Mouse (Mus musculus): Measurements from ENCODE around the gene Ppfia3. TPM values are rescaled to one million over a fixed set of nuclear protein-coding genes. Genes with fewer than 3 reads are reported as not detected.

Ppfia3 gene
- total RNA-seq, 1 experiment: 6.9 TPM

DNA sequence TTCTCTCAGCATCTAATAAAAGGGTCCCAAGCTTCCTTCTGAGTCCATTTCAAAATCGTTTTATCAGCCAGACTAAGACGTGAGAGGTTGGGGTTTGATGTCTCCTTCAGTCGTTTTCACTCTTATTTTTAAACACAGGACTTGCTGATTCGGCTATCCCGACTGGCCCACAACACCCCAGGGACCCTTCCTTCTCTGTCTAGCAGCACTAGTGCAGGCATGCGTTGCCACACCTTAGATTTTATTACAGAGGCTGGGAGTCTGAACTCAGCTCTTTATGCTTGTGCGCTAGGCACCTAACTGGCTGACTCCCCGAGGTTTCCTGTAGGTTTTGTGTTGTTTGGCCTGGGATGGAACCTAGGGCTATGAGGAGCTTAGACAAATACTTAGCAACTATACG, 53.3 kb downstream of the Ppfia3 start:
- no peak overlapping the region for H3K27ac ChIP-seq (ENCODE audit: insufficient read depth, low read depth, low read length, poor library complexity, severe bottlenecking)

DNA sequence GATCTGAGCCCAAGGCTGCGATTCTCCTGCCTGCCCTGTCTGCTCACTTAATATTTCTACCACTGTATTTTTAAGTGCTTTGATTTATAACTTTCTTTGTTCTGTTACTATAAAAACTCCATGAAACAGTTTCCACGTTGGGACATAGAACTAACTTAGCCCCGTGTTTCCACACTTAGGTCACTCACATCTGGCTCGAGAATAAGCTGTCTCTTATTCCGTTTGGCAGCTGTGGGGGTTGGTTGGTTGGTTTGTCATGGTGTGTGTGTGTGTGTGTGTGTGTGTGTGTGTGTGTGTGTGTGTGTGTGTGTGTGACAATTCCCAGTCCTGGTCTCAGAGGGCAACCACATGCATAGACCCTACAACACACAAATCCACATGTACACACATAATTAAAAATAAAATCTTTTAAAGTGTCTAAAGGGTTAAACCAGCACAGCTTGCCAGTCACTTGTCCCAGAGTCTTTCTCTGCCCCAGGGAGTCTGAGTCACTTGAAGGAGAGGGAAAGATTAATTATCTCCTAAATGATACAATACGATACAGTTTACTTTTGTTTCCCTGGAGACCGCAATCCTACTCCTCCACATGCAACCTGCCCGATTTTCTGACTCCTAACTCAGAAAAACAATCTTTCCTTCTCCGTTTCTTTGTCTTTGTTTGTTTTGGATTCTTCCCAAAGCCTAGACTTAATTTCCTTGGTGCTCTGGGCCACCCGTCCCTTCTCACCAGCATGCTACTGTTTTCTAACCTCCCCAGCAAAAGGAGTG, 53.9 kb downstream of the Ppfia3 start:
- Histone ChIP-seq H3K9ac (ENCODE audit: insufficient read depth, low read depth, low read length, poor library complexity, severe bottlenecking) (no peak overlapping the region), H3K4me1 (ENCODE audit: control insufficient read depth in 2 of 2, insufficient read depth in 2 of 2, low read length in 2 of 2, poor library complexity in 1 of 2) (peaks cover 0 to 12% of the 10 kb centered on the region in 2 experiments; a peak in 2 of 4 replicates), H3K9me3 (ENCODE audit: control insufficient read depth, insufficient read depth, low read depth, low read length) (no peaks in the 10 kb centered on the region), H3K36me3 (ENCODE audit: control insufficient read depth, insufficient read depth, low read length, poor library complexity, severe bottlenecking) (peaks cover 18% of the 10 kb centered on the region; the same call in 1 of the 2 replicates), H3K4me3 (ENCODE audit: insufficient read depth in 1 of 2, low read depth in 1 of 2, low read length in 2 of 2, poor library complexity in 1 of 2, severe bottlenecking in 1 of 2) (no peak overlapping the region), H3K27ac (ENCODE audit: insufficient read depth, low read depth, low read length, poor library complexity, severe bottlenecking) (no peak overlapping the region)
- TF ChIP-seq ZNF384 (IDR thresholded peaks at IDR 0.05; ENCODE audit: low read depth, low read length): no peak
- no peak for TF ChIP-seq HCFC1 (IDR thresholded peaks at IDR 0.05; ENCODE audit: borderline replicate concordance, insufficient read depth, low read length)
- TF ChIP-seq ZC3H11A (IDR thresholded peaks at IDR 0.05; ENCODE audit: borderline replicate concordance, low read depth, low read length): no peak
- no peak for TF ChIP-seq CHD2 (IDR thresholded peaks at IDR 0.05; ENCODE audit: low read depth, low read length)
- no peak for TF ChIP-seq MAFK (IDR thresholded peaks at IDR 0.05; ENCODE audit: insufficient read depth, low read depth, low read length)
- DNase-seq (ENCODE audit: low read depth, low spot score): no peak
- in situ Hi-C loops (cut with MboI; ENCODE audit: low sequenced_read_pairs in 2 of 2, unreplicated experiment in 2 of 2): no loop called here

More for the DNA sequence above, 53.3 kb downstream of the Ppfia3 start:
- Histone ChIP-seq H3K4me1 (ENCODE audit: control insufficient read depth in 2 of 2, insufficient read depth in 2 of 2, low read length in 2 of 2, poor library complexity in 1 of 2) (peaks cover 0 to 12% of the 10 kb centered on the region in 2 experiments; a peak in 2 of 4 replicates), H3K4me3 (ENCODE audit: insufficient read depth in 1 of 2, low read depth in 1 of 2, low read length in 2 of 2, poor library complexity in 1 of 2, severe bottlenecking in 1 of 2) (no peak overlapping the region), H3K36me3 (ENCODE audit: control insufficient read depth, insufficient read depth, low read length, poor library complexity, severe bottlenecking) (peaks cover 16% of the 10 kb centered on the region; the same call in 1 of the 2 replicates), H3K9ac (ENCODE audit: insufficient read depth, low read depth, low read length, poor library complexity, severe bottlenecking) (no peak overlapping the region), H3K9me3 (ENCODE audit: control insufficient read depth, insufficient read depth, low read depth, low read length) (no peaks in the 10 kb centered on the region)
- DNase-seq (ENCODE audit: low read depth, low spot score): no peak
- TF ChIP-seq ZNF384 (IDR thresholded peaks at IDR 0.05; ENCODE audit: low read depth, low read length): no peak
- TF ChIP-seq HCFC1 (IDR thresholded peaks at IDR 0.05; ENCODE audit: borderline replicate concordance, insufficient read depth, low read length): no peak
- TF ChIP-seq CHD2 (IDR thresholded peaks at IDR 0.05; ENCODE audit: low read depth, low read length): no peak
- 0 out of 2 replicates have a peak, but pooled peaks have one; percentile 3 for TF ChIP-seq MAFK (IDR thresholded peaks at IDR 0.05; ENCODE audit: insufficient read depth, low read depth, low read length)
- in situ Hi-C loops (cut with MboI; ENCODE audit: low sequenced_read_pairs in 2 of 2, unreplicated experiment in 2 of 2): no loop called here

DNA sequence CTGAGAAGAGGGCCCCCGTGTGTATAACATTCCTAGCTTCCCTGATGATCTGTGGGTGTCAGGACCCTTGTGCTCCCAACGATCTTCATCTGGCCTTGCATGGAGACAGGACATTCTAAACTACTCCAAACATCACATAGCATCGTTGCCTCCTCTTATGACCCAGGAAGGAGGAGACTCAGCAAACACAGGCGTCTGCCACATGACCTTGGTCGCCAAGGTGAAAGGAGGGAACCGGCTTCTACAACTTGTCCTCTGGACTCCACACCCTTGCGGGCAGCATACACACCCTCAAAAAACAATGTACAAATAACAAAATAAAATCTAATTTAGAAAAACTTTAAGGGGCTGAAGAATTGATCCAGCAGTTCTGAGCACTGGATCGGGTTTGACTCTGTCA, 54.8 kb downstream of the Ppfia3 start:
- Histone ChIP-seq H3K9ac (ENCODE audit: insufficient read depth, low read depth, low read length, poor library complexity, severe bottlenecking) (no peak overlapping the region), H3K27ac (ENCODE audit: insufficient read depth, low read depth, low read length, poor library complexity, severe bottlenecking) (no peak overlapping the region), H3K4me1 (ENCODE audit: control insufficient read depth in 2 of 2, insufficient read depth in 2 of 2, low read length in 2 of 2, poor library complexity in 1 of 2) (peaks cover 0 to 8% of the 10 kb centered on the region in 2 experiments; a peak in 2 of 4 replicates), H3K9me3 (ENCODE audit: control insufficient read depth, insufficient read depth, low read depth, low read length) (no peaks in the 10 kb centered on the region), H3K36me3 (ENCODE audit: control insufficient read depth, insufficient read depth, low read length, poor library complexity, severe bottlenecking) (peaks cover 15% of the 10 kb centered on the region; the same call in 1 of the 2 replicates), H3K4me3 (ENCODE audit: insufficient read depth in 1 of 2, low read depth in 1 of 2, low read length in 2 of 2, poor library complexity in 1 of 2, severe bottlenecking in 1 of 2) (no peak overlapping the region)
- in situ Hi-C loops (cut with MboI; ENCODE audit: low sequenced_read_pairs in 2 of 2, unreplicated experiment in 2 of 2): no loop called here
- TF ChIP-seq CHD2 (IDR thresholded peaks at IDR 0.05; ENCODE audit: low read depth, low read length) (no peak), HCFC1 (IDR thresholded peaks at IDR 0.05; ENCODE audit: borderline replicate concordance, insufficient read depth, low read length) (no peak), ZC3H11A (IDR thresholded peaks at IDR 0.05; ENCODE audit: borderline replicate concordance, low read depth, low read length) (no peak), ZNF384 (IDR thresholded peaks at IDR 0.05; ENCODE audit: low read depth, low read length) (no peak), MAFK (IDR thresholded peaks at IDR 0.05; ENCODE audit: insufficient read depth, low read depth, low read length) (no peak)
- DNase-seq (ENCODE audit: low read depth, low spot score): no peak

DNA sequence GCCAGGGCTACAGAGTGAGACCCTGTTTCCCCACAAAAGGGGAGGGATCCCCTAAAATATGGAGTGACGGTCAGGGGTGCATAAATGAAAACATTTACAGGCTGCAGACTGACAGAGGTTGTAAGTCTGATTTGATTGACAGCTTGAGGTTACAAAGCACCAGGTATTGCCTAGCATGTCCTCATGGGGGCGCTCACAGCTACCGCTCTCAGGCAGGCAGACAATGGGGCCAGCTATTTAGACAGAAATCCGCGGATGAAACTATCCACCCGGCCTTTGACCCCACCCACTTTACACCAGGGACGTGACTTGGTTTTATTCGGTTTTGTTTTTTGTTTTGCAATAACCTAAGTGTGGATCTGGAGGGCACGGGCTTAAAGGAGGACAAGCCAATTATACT, 57.4 kb downstream of the Ppfia3 start:
- TF ChIP-seq ZC3H11A (IDR thresholded peaks at IDR 0.05; ENCODE audit: borderline replicate concordance, low read depth, low read length): 0 out of 2 replicates have a peak, but pooled peaks have one; percentile 15
- TF ChIP-seq HCFC1 (IDR thresholded peaks at IDR 0.05; ENCODE audit: borderline replicate concordance, insufficient read depth, low read length): no peak
- no peak for TF ChIP-seq CHD2 (IDR thresholded peaks at IDR 0.05; ENCODE audit: low read depth, low read length)
- in situ Hi-C loops (cut with MboI; ENCODE audit: low sequenced_read_pairs in 2 of 2, unreplicated experiment in 2 of 2): no loop called here

More for the DNA sequence above, 57.4 kb downstream of the Ppfia3 start:
- Histone ChIP-seq H3K9me3 (ENCODE audit: control insufficient read depth, insufficient read depth, low read depth, low read length) (no peaks in the 10 kb centered on the region), H3K36me3 (ENCODE audit: control insufficient read depth, insufficient read depth, low read length, poor library complexity, severe bottlenecking) (peaks cover 9% of the 10 kb centered on the region; the same call in 1 of the 2 replicates), H3K27ac (ENCODE audit: insufficient read depth, low read depth, low read length, poor library complexity, severe bottlenecking) (no peak overlapping the region), H3K4me3 (ENCODE audit: insufficient read depth in 1 of 2, low read depth in 1 of 2, low read length in 2 of 2, poor library complexity in 1 of 2, severe bottlenecking in 1 of 2) (no peak overlapping the region), H3K4me1 (ENCODE audit: control insufficient read depth in 2 of 2, insufficient read depth in 2 of 2, low read length in 2 of 2, poor library complexity in 1 of 2) (peaks cover 0 to 11% of the 10 kb centered on the region in 2 experiments; a peak in 2 of 4 replicates), H3K9ac (ENCODE audit: insufficient read depth, low read depth, low read length, poor library complexity, severe bottlenecking) (no peak overlapping the region)
- peak; percentile 73 for DNase-seq (ENCODE audit: low read depth, low spot score)
